Mouse (Mus musculus): ENCODE measurements at regions not wholly inside any gene's neighbourhood (a gene's known extent, or its start where the extent isn't known, plus 50 kb on each side); places are given as distances from the start of the nearest gene placed in this dataset.
"Not testable (repeated sequence)": the region's sequence is repeated elsewhere in the genome, so short reads cannot be mapped to it uniquely, and the experiment has no call there.

GRCm38 (mm10) chr5:26586108-26586507 lies 230.9 kb upstream of the Dpp6 start:
- DNase-seq = no peak

GRCm38 (mm10) chr5:26590886-26591285 lies 226.1 kb upstream of the Dpp6 start:
- DNase-seq = no peak

GRCm38 (mm10) chr5:26592341-26592740 lies 224.7 kb upstream of the Dpp6 start:
- DNase-seq = no peak

GRCm38 (mm10) chr5:26597991-26598390 lies 219.0 kb upstream of the Dpp6 start:
- DNase-seq = peak; percentile 18

GRCm38 (mm10) chr5:26619272-26619671 lies 197.7 kb upstream of the Dpp6 start:
- DNase-seq = no peak

- DNase-seq = no peak
These were observed 194.9 kb upstream of the Dpp6 start for GRCm38 (mm10) chr5:26622116-26622515.

GRCm38 (mm10) chr5:26671478-26671877 lies 145.5 kb upstream of the Dpp6 start:
- DNase-seq = no peak

GRCm38 (mm10) chr5:26689775-26690174 lies 127.2 kb upstream of the Dpp6 start:
- DNase-seq = no peak

GRCm38 (mm10) chr5:26691121-26691520 lies 125.9 kb upstream of the Dpp6 start:
- no peak for DNase-seq

- no peak for DNase-seq
These were observed 125.0 kb upstream of the Dpp6 start for GRCm38 (mm10) chr5:26692013-26692412.

GRCm38 (mm10) chr5:26703621-26704020 lies 113.4 kb upstream of the Dpp6 start:
- DNase-seq = not testable (repeated sequence)

- no peak for DNase-seq
These were observed 109.3 kb upstream of the Dpp6 start for GRCm38 (mm10) chr5:26707661-26708060.

GRCm38 (mm10) chr5:26724491-26724890 lies 92.5 kb upstream of the Dpp6 start:
- no peak for DNase-seq

- DNase-seq = no peak
These were observed 91.0 kb upstream of the Dpp6 start for GRCm38 (mm10) chr5:26725953-26726352.

GRCm38 (mm10) chr5:26751196-26751595 lies 65.8 kb upstream of the Dpp6 start:
- DNase-seq = not testable (repeated sequence)

- DNase-seq = not testable (repeated sequence)
These were observed 65.2 kb upstream of the Dpp6 start for GRCm38 (mm10) chr5:26751601-26752305.

- not testable (repeated sequence) for DNase-seq
These were observed 62.9 kb upstream of the Dpp6 start for GRCm38 (mm10) chr5:26754129-26754528.

Measured in cerebellum, adult 9-11 months (tissue).